Mouse (Mus musculus): ENCODE measurements around the gene Opalin. TPM values are rescaled to one million over a fixed set of nuclear protein-coding genes. Genes with fewer than 3 reads are reported as not detected.

Opalin gene
- 1 to 10 TPM; 5.7 to 6.3 TPM for total RNA-seq (2021)
- long read RNA-seq, experiment 1, transcript Opalin-201 (6 exons, 1,839 nt) = major isoform, 8 of 10 reads
- long read RNA-seq, experiment 1, partial matches to known transcripts = 0 of 10 reads
- long read RNA-seq, experiment 1, other reads (novel, unspliced or antisense) = 2 of 10 reads
- long read RNA-seq, experiment 2, transcript Opalin-201 (6 exons, 1,839 nt) = major isoform, 5 of 5 reads
- long read RNA-seq, experiment 2, partial matches to known transcripts = 0 of 5 reads
- long read RNA-seq, experiment 2, other reads (novel, unspliced or antisense) = 0 of 5 reads

DNA sequence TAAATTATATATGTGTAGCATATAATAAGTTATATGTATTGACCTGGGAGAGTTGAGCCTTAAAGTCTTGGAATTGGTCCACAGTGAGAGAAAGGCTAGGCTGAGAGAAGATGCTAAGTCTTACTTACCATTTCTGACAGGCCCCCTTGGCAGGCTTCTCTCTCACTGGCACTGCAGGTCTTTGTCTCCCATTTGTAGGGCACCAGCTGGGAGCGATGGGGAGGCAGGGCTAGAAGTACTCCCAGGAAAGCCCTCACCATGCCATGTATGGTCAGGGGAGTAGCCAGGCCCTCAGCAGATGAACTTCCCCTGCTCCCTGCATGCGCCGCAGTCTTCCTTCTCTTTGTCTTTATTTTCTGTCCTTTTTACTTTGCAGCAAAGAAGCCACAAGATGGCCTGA, at the start of gene Opalin:
TSS of gene Opalin (minus strand) at position 208 of the 400 bp plus-strand sequence.
- intact Hi-C loops (cut with DNase I) = no loop called here
- no peak for DNase-seq (ENCODE audit: extremely low spot score in 1 of 2, low spot score in 2 of 2)
- no peak for TF ChIP-seq CTCF (IDR thresholded peaks at IDR 0.05)
- H3K27ac ChIP-seq = no peak within 1 kb of the TSS
- H3K4me3 ChIP-seq = no peak within 1 kb of the TSS

DNA sequence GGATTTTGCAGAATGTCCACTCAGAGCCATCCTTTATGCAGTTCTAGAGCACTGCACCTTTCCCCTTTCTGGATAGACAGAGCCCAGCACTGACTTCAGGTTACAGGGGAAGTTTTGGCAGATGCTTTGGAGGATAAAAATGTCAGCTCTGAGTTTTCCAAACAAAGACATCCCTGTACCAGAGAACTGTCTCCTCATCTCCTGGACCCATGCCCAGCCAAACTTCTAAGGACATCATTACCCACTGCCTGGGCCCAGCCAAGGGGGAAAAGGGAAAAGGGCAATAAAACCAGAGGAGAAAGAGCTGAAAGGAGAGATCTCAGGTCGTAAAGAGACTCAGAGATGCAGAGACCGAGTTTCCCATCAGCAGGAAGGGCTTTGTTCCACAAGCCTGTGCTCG, 46.1 kb upstream of the Opalin start:
- H3K27ac ChIP-seq = no peak overlapping the region
- no peak for DNase-seq (ENCODE audit: extremely low spot score in 1 of 2, low spot score in 2 of 2)
- intact Hi-C loops (cut with DNase I) = no loop called here
- TF ChIP-seq CTCF (IDR thresholded peaks at IDR 0.05) = no peak
- H3K4me3 ChIP-seq = no peak overlapping the region

DNA sequence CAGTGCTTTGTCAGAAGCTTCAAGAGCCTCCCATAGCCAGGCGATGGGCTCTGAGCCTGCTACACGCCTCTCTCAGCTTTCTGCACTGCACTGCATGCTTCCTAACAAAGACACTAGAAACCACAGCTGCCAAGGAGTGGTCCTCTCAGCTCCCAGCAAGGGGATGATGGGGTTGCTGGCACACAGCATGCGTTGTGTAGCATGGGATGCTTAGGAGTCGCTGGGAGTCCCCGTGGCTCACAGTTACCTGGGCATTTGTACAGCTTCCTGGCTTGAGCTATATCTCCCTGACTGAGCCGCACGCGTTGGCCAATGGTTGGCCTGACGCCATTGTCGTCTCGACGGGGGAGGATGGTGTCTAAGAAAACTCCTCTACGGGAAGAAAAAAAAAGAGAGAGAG, 43.0 kb upstream of the Opalin start:
- intact Hi-C loops (cut with DNase I) = no loop called here
- peak; percentile 36 to 75 for DNase-seq (ENCODE audit: extremely low spot score in 1 of 2, low spot score in 2 of 2)
- no peak for TF ChIP-seq CTCF (IDR thresholded peaks at IDR 0.05)
- Histone ChIP-seq H3K4me3 (no peak overlapping the region), H3K27ac (no peak overlapping the region; the same call in 1 of the 2 replicates)

DNA sequence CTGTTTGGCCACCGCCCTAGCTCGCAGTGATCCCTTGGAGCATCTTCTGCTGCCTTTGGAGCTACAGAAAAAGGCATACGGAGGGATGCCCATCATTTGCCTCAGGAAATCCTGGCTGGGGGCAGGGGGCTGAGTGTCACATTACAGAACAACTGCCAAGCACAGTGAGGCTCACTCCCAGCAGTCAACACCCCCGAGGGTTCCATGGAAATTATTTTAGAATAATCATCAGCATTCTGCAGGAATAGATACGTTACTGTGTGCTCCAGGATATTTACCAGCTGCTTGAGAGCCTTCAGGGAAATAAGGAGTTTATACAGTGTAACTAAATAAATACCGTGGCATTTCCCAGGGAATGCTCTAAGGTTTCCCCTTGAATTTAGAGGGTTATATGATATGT, 41.4 kb upstream of the Opalin start:
- intact Hi-C loops (cut with DNase I) = no loop called here
- TF ChIP-seq CTCF (IDR thresholded peaks at IDR 0.05) = no peak
- no peak overlapping the region for H3K4me3 ChIP-seq
- H3K27ac ChIP-seq = no peak overlapping the region
- no peak for DNase-seq (ENCODE audit: extremely low spot score in 1 of 2, low spot score in 2 of 2)

DNA sequence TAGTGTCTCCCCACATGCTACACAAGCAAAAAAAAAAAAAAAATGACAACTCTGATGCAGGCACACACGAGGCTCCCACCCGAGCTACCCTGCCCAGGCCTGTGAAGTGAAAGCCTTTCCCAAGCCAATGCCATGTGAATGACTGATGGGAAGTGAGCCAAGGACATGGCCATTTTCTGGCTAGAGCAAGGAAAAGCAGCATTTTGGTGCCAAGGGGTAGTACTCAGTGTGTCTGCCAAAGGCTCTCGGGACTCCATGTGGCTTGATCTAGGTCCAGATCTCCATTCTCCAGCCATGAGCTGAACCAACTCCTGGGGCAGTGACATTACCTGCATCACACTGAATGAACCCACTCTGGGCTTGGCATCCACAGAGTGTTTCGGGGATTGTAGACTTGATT, 40.4 kb upstream of the Opalin start:
- TF ChIP-seq CTCF (IDR thresholded peaks at IDR 0.05) = no peak
- intact Hi-C loops (cut with DNase I) = no loop called here
- DNase-seq (ENCODE audit: extremely low spot score in 1 of 2, low spot score in 2 of 2) = no peak
- Histone ChIP-seq H3K27ac (no peak overlapping the region), H3K4me3 (no peak overlapping the region)

DNA sequence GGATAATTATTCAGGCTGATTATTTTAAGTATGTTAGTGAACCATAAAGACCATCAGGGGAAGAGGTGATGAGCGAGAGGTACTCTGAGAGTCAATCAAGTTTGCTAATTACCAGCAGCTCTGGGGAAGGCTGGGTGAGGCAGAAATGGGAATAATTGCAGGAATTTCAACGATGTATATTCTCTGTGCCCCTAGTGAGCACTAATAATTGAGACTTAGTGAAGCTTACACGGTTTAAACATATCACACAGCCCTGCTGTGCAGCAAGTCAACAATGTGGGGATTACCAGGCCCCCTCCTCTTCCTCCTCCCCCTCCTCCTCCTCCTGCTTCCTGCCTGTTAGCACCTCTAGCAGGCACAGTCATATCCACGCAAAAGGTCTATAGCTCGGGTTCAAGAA, 37.7 kb upstream of the Opalin start:
- intact Hi-C loops (cut with DNase I) = no loop called here
- no peak for DNase-seq (ENCODE audit: extremely low spot score in 1 of 2, low spot score in 2 of 2)
- no peak for TF ChIP-seq CTCF (IDR thresholded peaks at IDR 0.05)
- no peak overlapping the region for H3K27ac ChIP-seq
- H3K4me3 ChIP-seq = no peak overlapping the region

DNA sequence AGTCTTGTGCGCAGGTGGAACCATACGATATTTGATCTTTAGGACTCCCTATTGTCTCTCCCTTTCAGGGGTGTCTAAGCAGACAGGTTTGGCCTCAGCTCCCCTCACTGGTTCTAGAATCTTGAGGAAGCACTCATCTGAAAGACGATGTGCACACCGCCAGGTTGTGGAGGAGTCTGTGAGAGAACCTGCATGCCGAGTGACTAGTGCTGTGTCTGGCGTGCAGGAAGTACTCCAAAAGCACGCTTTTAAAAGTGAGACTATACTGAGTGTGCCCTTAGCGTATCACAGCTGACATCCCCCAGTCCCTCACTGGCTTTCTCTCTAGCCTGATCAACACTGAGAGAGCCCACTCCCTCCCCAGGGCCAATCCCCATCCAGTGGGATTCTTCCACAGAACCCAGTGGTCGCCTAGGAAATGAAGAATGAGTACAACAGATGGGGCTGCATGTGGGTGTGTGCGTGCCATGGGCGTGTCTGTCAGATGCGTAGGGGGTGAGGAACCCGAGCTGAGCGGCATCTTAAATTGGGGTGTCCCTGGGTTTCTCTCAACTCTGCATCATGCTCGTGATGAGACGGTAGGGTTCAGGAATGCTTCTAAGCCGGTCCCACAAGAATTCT, 37.1 kb upstream of the Opalin start:
- intact Hi-C loops (cut with DNase I) = no loop called here
- Histone ChIP-seq H3K4me3 (no peak overlapping the region), H3K27ac (no peak overlapping the region)
- TF ChIP-seq CTCF (IDR thresholded peaks at IDR 0.05) = no peak
- peak; percentile 37 to 51 for DNase-seq (ENCODE audit: extremely low spot score in 1 of 2, low spot score in 2 of 2)

DNA sequence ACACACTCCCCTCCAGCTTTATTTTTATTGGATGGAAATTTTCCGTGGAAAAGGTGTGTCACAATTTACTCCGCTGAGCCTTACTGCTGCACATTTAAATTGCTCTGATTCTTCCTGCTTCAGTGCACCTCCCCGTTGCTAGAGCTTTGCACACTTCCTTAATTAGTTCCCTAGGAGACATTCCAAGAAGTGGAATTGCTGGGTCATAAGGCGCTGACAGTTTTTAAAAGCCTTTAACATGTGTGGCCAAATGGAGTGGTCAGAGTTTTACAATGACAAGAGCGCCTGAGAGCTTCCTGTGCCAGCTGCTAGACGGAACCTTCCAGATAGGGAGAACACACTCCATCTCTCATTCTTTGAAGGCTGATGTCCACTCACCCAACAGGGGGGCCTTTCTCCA, 35.7 kb upstream of the Opalin start:
- no peak for DNase-seq (ENCODE audit: extremely low spot score in 1 of 2, low spot score in 2 of 2)
- Histone ChIP-seq H3K27ac (no peak overlapping the region), H3K4me3 (no peak overlapping the region)
- no peak for TF ChIP-seq CTCF (IDR thresholded peaks at IDR 0.05)
- intact Hi-C loops (cut with DNase I) = no loop called here

DNA sequence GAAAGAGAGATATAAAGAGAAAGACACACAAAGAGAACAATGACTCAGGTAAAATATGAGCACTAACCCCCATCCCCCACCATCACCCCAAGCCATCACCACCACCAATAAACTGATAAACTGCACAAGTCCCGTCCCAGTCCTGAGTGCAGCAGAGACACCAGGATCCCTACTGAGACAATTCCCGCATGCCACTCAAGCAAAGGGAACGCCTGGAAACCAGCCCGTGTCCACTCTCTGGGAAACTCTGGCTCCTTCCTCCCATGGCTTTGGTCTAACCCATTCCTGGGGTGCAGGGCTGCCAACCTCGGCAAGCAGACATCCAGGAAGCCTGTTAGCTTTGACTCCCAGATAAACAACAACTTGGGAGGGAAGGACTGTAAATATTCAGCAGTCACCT, 33.1 kb upstream of the Opalin start:
- TF ChIP-seq CTCF (IDR thresholded peaks at IDR 0.05) = no peak
- DNase-seq (ENCODE audit: extremely low spot score in 1 of 2, low spot score in 2 of 2) = no peak
- no peak overlapping the region for H3K27ac ChIP-seq
- no peak overlapping the region for H3K4me3 ChIP-seq
- intact Hi-C loops (cut with DNase I) = no loop called here

DNA sequence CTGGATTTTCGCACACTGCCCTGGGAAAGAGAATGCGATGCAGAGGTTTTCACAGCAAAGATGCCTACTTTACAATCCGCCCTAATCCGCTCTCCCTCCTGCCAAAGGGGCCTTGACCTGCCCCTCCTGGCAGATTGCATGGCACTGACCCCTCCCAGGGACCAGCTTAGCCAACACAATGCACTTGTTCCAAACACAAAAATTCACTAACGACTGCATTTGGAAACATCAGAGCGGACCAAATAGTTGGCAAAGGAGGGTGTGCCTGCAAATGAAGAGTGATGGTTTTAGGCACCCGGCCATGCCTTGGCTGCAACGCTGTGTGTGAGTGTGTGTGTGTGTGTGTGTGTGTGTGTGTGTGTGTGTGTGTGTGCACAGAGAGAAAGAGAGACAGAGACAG, 32.6 kb upstream of the Opalin start:
- DNase-seq (ENCODE audit: extremely low spot score in 1 of 2, low spot score in 2 of 2) = no peak
- no peak overlapping the region for H3K4me3 ChIP-seq
- H3K27ac ChIP-seq = no peak overlapping the region
- intact Hi-C loops (cut with DNase I) = no loop called here
- TF ChIP-seq CTCF (IDR thresholded peaks at IDR 0.05) = no peak

DNA sequence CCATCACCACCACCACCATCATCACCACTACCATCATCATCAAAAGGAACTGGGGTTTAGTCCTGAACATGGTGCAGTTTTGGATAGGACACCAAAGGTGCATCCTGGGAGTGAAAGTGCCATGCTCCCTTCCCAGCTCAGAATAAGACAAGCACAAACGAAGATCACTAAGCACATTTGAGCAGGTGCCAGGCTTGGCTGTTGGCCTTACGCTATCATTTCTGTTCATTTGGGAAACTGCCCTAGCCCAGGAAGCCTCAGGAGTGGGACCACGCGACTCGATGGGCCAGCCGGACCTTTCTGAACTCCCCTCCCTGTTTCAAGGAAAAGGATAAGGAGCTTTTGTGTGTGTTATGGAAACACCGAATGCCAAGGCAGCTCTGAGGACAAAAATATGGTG, 31.8 kb upstream of the Opalin start:
- no peak for TF ChIP-seq CTCF (IDR thresholded peaks at IDR 0.05)
- no peak for DNase-seq (ENCODE audit: extremely low spot score in 1 of 2, low spot score in 2 of 2)
- intact Hi-C loops (cut with DNase I) = no loop called here
- Histone ChIP-seq H3K4me3 (no peak overlapping the region), H3K27ac (no peak overlapping the region)

DNA sequence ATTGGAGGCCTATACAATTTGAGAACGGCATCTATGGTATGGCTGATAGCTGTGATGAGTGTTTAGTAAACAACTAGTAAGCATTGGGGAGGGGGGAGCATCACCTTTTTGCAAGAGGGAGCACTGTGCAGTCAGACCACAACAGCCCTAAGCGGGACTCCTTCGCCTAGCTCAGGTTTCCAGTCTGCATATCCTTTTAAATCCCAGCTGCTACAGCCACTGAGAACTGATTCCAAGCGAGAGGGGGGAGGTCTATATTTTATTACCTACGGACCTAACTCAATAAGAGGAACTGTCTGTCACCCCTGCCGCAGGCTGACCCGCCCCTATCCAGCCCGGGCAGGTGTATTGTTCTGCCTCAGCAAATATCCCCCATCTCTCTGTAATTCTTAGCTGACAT, 30.6 kb upstream of the Opalin start:
- no peak for DNase-seq (ENCODE audit: extremely low spot score in 1 of 2, low spot score in 2 of 2)
- TF ChIP-seq CTCF (IDR thresholded peaks at IDR 0.05) = no peak
- H3K27ac ChIP-seq = no peak overlapping the region

DNA sequence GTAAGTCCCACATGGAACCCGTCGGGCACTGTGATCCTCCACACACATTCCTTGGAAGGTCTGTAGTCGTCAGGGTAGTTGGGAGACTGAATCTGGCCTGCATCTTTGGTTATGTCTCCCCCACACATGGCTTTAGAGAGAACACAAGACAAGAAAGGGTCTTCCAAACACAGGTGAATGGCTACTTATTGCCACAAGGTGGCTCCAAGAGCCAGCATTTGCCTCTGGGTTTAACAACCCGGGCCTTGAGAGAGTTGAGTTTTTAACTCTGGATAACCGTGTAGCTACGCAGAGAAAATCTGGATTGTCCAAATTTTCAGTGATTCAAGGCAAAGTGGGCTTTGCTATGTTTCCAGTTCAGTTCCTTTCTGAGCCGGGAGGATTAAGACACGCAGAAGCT, 28.0 kb upstream of the Opalin start:
- Histone ChIP-seq H3K27ac (no peak overlapping the region), H3K4me3 (no peak overlapping the region)
- intact Hi-C loops (cut with DNase I) = loop anchor here (1.0 kb wide), 1 partner anchor 99 kb away; no protein-coding TSS in a partner anchor
- peak; percentile 29 to 39 for DNase-seq (ENCODE audit: extremely low spot score in 1 of 2, low spot score in 2 of 2)
- TF ChIP-seq CTCF (IDR thresholded peaks at IDR 0.05) = peak; percentile 83

More for the DNA sequence above, 30.6 kb upstream of the Opalin start:
- H3K4me3 ChIP-seq = no peak overlapping the region
- intact Hi-C loops (cut with DNase I) = no loop called here

Measured in left cerebral cortex, adult 2 months (tissue).